Mouse (Mus musculus) ES-E14 (cell line): ENCODE measurements around the gene Rabl2. TPM values are rescaled to one million over a fixed set of nuclear protein-coding genes. Genes with fewer than 3 reads are reported as not detected.

Experiments
- DNase-seq: peaks from one replicate; pipeline ENCODE4 v3.0.0-alpha.2; 2013; ENCODE audit warnings: low read depth, low spot score
- H3K27ac ChIP-seq: 2 replicates; pipeline ENCODE4 v1.5.1; 2012; ENCODE audit warnings: low read depth, mild to moderate bottlenecking, low read length, moderate library complexity, mixed read lengths; ENCODE audit not compliant: poor library complexity, insufficient read depth, severe bottlenecking
- H3K36me3 ChIP-seq: 2 replicates; pipeline ENCODE4 v1.6.1; 2012; ENCODE audit warnings: mild to moderate bottlenecking, low read length, moderate library complexity, mixed read lengths; ENCODE audit not compliant: control insufficient read depth, poor library complexity, insufficient read depth, severe bottlenecking
- H3K4me1 ChIP-seq, 2 experiments: fragments of 150-350 bp in 1 of 2; sonication (generic) in 1 of 2; 2 replicates each; pipeline ENCODE4 v1.6.1; 2012; ENCODE audit warnings: low read length in 2 of 2, mild to moderate bottlenecking in 1 of 2, mixed read lengths in 1 of 2; ENCODE audit not compliant: control insufficient read depth in 2 of 2, insufficient read depth in 2 of 2, poor library complexity in 1 of 2
- H3K4me3 ChIP-seq, 2 experiments: fragments of 150-350 bp in 1 of 2; sonication (generic) in 1 of 2; 2 replicates each; pipeline ENCODE4 v1.5.1; 2012; ENCODE audit warnings: low read length in 2 of 2, low read depth in 1 of 2, mild to moderate bottlenecking in 1 of 2, mixed read lengths in 1 of 2; ENCODE audit not compliant: insufficient read depth in 1 of 2, poor library complexity in 1 of 2, severe bottlenecking in 1 of 2
- H3K9ac ChIP-seq: 2 replicates; pipeline ENCODE4 v1.6.1; 2012; ENCODE audit warnings: low read depth, mild to moderate bottlenecking, low read length, mixed read lengths; ENCODE audit not compliant: poor library complexity, insufficient read depth, severe bottlenecking
- H3K9me3 ChIP-seq: fragments of 150-350 bp; sonication (generic); 2 replicates; pipeline ENCODE4 v1.6.1; 2012; ENCODE audit warnings: low read depth, mild to moderate bottlenecking, low read length; ENCODE audit not compliant: control insufficient read depth, insufficient read depth
- CHD2 ChIP-seq: IDR thresholded peaks from 2 replicates; pipeline ENCODE4 v1.6.1; 2014; ENCODE audit warnings: mild to moderate bottlenecking, low read depth, low read length, inconsistent platforms
- HCFC1 ChIP-seq: IDR thresholded peaks from 2 replicates; pipeline ENCODE4 v1.6.1; 2012; ENCODE audit warnings: low read length, inconsistent platforms, borderline replicate concordance; ENCODE audit not compliant: insufficient read depth
- MAFK ChIP-seq: IDR thresholded peaks from 2 replicates; pipeline ENCODE4 v1.6.1; 2014; ENCODE audit warnings: mild to moderate bottlenecking, low read depth, low read length, inconsistent platforms; ENCODE audit not compliant: insufficient read depth
- ZC3H11A ChIP-seq: IDR thresholded peaks from 2 replicates; pipeline ENCODE4 v1.6.1; 2012; ENCODE audit warnings: low read depth, mild to moderate bottlenecking, inconsistent platforms, low read length, borderline replicate concordance
- ZNF384 ChIP-seq: IDR thresholded peaks from 2 replicates; pipeline ENCODE4 v1.6.1; 2012; ENCODE audit warnings: low read depth, low read length, inconsistent platforms
- in situ Hi-C, 2 experiments: fragments of 600-800 bp; cut with MboI; formaldehyde crosslinking; loops; one replicate each; pipeline ENCODE4 v1.15.1; 2025; ENCODE audit warnings: low sequenced_read_pairs in 2 of 2, inconsistent platforms in 1 of 2; ENCODE audit not compliant: unreplicated experiment in 2 of 2
- total RNA-seq: library from RNA; depleted of rRNA; stranded (reverse); fragments of 300-350 nt; gene quantifications from 2 replicates; pipeline ENCODE4 v1.2.3, GENCODE M21; 2012

The Rabl2 gene
- total RNA-seq, 1 experiment = 8.3 TPM

- H3K4me1 ChIP-seq = no peaks in the 10 kb centered on the region
- no peak for DNase-seq
- H3K9ac ChIP-seq = no peak overlapping the region
- H3K4me3 ChIP-seq = no peak overlapping the region
- in situ Hi-C loops = no loop called here
- no peaks in the 10 kb centered on the region for H3K9me3 ChIP-seq
- H3K36me3 ChIP-seq = no peaks in the 10 kb centered on the region
- TF ChIP-seq ZC3H11A = no peak
- TF ChIP-seq CHD2 = no peak
- TF ChIP-seq HCFC1 = no peak
- TF ChIP-seq MAFK = no peak
- TF ChIP-seq ZNF384 = no peak
- H3K27ac ChIP-seq = no peak overlapping the region
Measured at GRCm38 (mm10) chr15:89607888-89608287, 16.2 kb upstream of the Rabl2 start.

GRCm38 (mm10) chr15:89607480-89607879 lies 15.8 kb upstream of the Rabl2 start:
- Histone ChIP-seq H3K27ac (no peak overlapping the region), H3K9me3 (no peaks in the 10 kb centered on the region), H3K9ac (no peak overlapping the region), H3K4me1 (no peaks in the 10 kb centered on the region), H3K36me3 (no peaks in the 10 kb centered on the region), H3K4me3 (no peak overlapping the region)
- TF ChIP-seq HCFC1 (no peak), CHD2 (no peak), ZNF384 (no peak), ZC3H11A (no peak), MAFK (no peak)
- in situ Hi-C loops = no loop called here
- no peak for DNase-seq

GRCm38 (mm10) chr15:89605822-89606570 lies 14.3 kb upstream of the Rabl2 start:
- TF ChIP-seq HCFC1 = no peak
- Histone ChIP-seq H3K27ac (no peak overlapping the region), H3K4me3 (no peak overlapping the region), H3K4me1 (no peaks in the 10 kb centered on the region), H3K9ac (no peak overlapping the region), H3K9me3 (no peaks in the 10 kb centered on the region), H3K36me3 (no peaks in the 10 kb centered on the region)
- in situ Hi-C loops = no loop called here
- no peak for DNase-seq

- Histone ChIP-seq H3K27ac (no peak overlapping the region), H3K9me3 (no peaks in the 10 kb centered on the region), H3K36me3 (no peaks in the 10 kb centered on the region), H3K9ac (no peak overlapping the region), H3K4me1 (peaks cover 0 to 5% of the 10 kb centered on the region in 2 experiments; a peak in 1 of 4 replicates), H3K4me3 (peak overlapping the region in 1 of 2 experiments; percentile 75; a peak in 2 of 4 replicates)
- TF ChIP-seq CHD2 (no peak), ZC3H11A (no peak), HCFC1 (no peak), ZNF384 (no peak), MAFK (no peak)
- DNase-seq = no peak
- in situ Hi-C loops = no loop called here
Measured at GRCm38 (mm10) chr15:89592548-89592947, 825 bp upstream of the Rabl2 start.

GRCm38 (mm10) chr15:89591317-89591716 lies 406 bp downstream of the Rabl2 start:
- DNase-seq = no peak
- Histone ChIP-seq H3K4me1 (peaks cover under 1 to 5% of the 10 kb centered on the region in 2 experiments; a peak in 1 of 4 replicates), H3K9ac (peak overlapping the region; percentile 86), H3K36me3 (no peaks in the 10 kb centered on the region), H3K27ac (no peak overlapping the region), H3K9me3 (no peaks in the 10 kb centered on the region), H3K4me3 (peak overlapping the region; percentile 75 to 81)
- TF ChIP-seq MAFK (no peak), ZC3H11A (no peak), CHD2 (no peak), HCFC1 (no peak), ZNF384 (no peak)
- in situ Hi-C loops = no loop called here
